Mouse (Mus musculus) stomach, postnatal 0 days (tissue): ENCODE measurements at regions not wholly inside any gene's neighbourhood (a gene's known extent, or its start where the extent isn't known, plus 50 kb on each side); places are given as distances from the start of the nearest gene placed in this dataset.

Source experiments
- CTCF ChIP-seq: IDR thresholded peaks from 2 replicates; pipeline ENCODE4 v1.5.1; 2016; ENCODE audit warnings: antibody characterized with exemption, low read depth, mild to moderate bottlenecking, moderate library complexity
- EP300 ChIP-seq: optimal IDR thresholded peaks from 2 replicates; pipeline ENCODE3; 2016; ENCODE audit warnings: antibody characterized with exemption

DNA sequence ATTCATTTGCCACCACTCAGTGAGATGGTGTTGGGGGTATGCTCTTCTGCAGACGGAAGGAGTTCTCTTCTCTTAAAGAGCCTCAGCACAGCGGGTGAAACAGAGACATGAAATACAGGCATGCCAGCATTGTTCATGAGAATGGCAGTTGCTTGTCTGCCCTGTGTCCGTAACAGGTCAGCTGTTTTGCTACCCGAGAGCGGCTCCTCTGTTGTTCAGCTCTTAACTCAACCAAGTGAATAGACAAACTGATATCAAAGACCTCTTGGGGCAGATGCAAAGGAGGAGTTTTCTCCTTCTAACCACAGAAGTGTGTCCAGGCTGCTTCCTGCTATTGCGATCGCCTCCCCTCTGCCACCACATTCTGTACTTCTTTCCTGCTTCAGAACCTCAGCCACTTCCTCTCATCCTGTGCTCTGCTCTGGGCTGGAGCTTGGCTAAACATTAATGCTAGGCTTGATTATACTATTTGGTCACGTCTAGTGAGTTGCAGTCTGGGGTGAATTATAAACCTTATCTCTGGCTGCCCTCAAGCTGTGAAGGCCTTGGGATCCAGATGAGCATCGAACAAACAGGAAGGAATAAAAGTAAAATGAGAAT is 133.1 kb upstream of the Gm3448 start:
- TF ChIP-seq EP300: no peak
- TF ChIP-seq CTCF: no peak
